Mouse (Mus musculus): ENCODE data around the gene Cyba. TPM values are rescaled to one million over a fixed set of nuclear protein-coding genes. Genes with fewer than 3 reads are reported as not detected.

Gene Cyba
- polyA plus RNA-seq, 1 experiment from 2014 or later: 421 TPM

- no peak overlapping the region for H3K4me2 ChIP-seq (replicated peaks; ENCODE audit: low read depth, low read length)
- 61% methylated on average over 7 of the region's 7 CpGs for WGBS
- no peak overlapping the region for H3K4me3 ChIP-seq (ENCODE audit: low read length)
- H3K9ac ChIP-seq (replicated peaks; ENCODE audit: low read length): no peak overlapping the region
- peaks cover 14% of the 10 kb centered on the region for H3K36me3 ChIP-seq (ENCODE audit: insufficient read depth, low read length)
- peaks cover 31% of the 10 kb centered on the region for H3K27me3 ChIP-seq (ENCODE audit: insufficient read depth, low read length)
- no peak overlapping the region for H3K27ac ChIP-seq (ENCODE audit: low read length)
- H3K9me3 ChIP-seq (ENCODE audit: low read length): no peaks in the 10 kb centered on the region; the same call in 1 of the 2 replicates
- H3K4me1 ChIP-seq (ENCODE audit: insufficient read depth, low read length): peaks cover 12% of the 10 kb centered on the region
- no peak for ATAC-seq (ENCODE audit: low FRiP score, low TSS enrichment)
Measured at GRCm38 (mm10) chr8:122464985-122465384, 32.3 kb upstream of the Cyba start.

- peaks cover 41% of the 10 kb centered on the region for H3K27me3 ChIP-seq (ENCODE audit: insufficient read depth, low read length)
- H3K27ac ChIP-seq (ENCODE audit: low read length): no peak overlapping the region
- 58% methylated on average over 12 of the region's 12 CpGs for WGBS
- H3K4me3 ChIP-seq (ENCODE audit: low read length): no peak overlapping the region
- H3K9me3 ChIP-seq (ENCODE audit: low read length): no peaks in the 10 kb centered on the region; the same call in 1 of the 2 replicates
- H3K9ac ChIP-seq (replicated peaks; ENCODE audit: low read length): no peak overlapping the region
- peaks cover 14% of the 10 kb centered on the region for H3K36me3 ChIP-seq (ENCODE audit: insufficient read depth, low read length)
- peaks cover 14% of the 10 kb centered on the region for H3K4me1 ChIP-seq (ENCODE audit: insufficient read depth, low read length)
- no peak overlapping the region for H3K4me2 ChIP-seq (replicated peaks; ENCODE audit: low read depth, low read length)
- ATAC-seq (ENCODE audit: low FRiP score, low TSS enrichment): no peak
Measured at GRCm38 (mm10) chr8:122463651-122464640, 31.2 kb upstream of the Cyba start.

- 68% methylated on average over 8 of the region's 8 CpGs for WGBS
Measured at GRCm38 (mm10) chr8:122462510-122462909, 29.8 kb upstream of the Cyba start.

GRCm38 (mm10) chr8:122461473-122462148 is 28.9 kb upstream of the Cyba start:
- 65% methylated on average over 11 of the region's 11 CpGs for WGBS
- no peak overlapping the region for H3K4me3 ChIP-seq (ENCODE audit: low read length)
- H3K4me2 ChIP-seq (replicated peaks; ENCODE audit: low read depth, low read length): no peak overlapping the region
- no peak overlapping the region for H3K9ac ChIP-seq (replicated peaks; ENCODE audit: low read length)
- no peak overlapping the region for H3K27ac ChIP-seq (ENCODE audit: low read length)
- peaks cover 55% of the 10 kb centered on the region for H3K27me3 ChIP-seq (ENCODE audit: insufficient read depth, low read length)
- no peak for ATAC-seq (ENCODE audit: low FRiP score, low TSS enrichment)
- peaks cover 2% of the 10 kb centered on the region for H3K36me3 ChIP-seq (ENCODE audit: insufficient read depth, low read length)
- H3K9me3 ChIP-seq (ENCODE audit: low read length): no peaks in the 10 kb centered on the region; the same call in 1 of the 2 replicates
- peaks cover 14% of the 10 kb centered on the region for H3K4me1 ChIP-seq (ENCODE audit: insufficient read depth, low read length)

More at GRCm38 (mm10) chr8:122462510-122462909, 29.8 kb upstream of the Cyba start:
- Histone ChIP-seq H3K9me3 (ENCODE audit: low read length) (no peaks in the 10 kb centered on the region; the same call in 1 of the 2 replicates), H3K4me3 (ENCODE audit: low read length) (no peak overlapping the region), H3K4me1 (ENCODE audit: insufficient read depth, low read length) (peaks cover 14% of the 10 kb centered on the region), H3K27me3 (ENCODE audit: insufficient read depth, low read length) (peaks cover 53% of the 10 kb centered on the region), H3K36me3 (ENCODE audit: insufficient read depth, low read length) (peaks cover 6% of the 10 kb centered on the region), H3K9ac (replicated peaks; ENCODE audit: low read length) (no peak overlapping the region), H3K27ac (ENCODE audit: low read length) (no peak overlapping the region), H3K4me2 (replicated peaks; ENCODE audit: low read depth, low read length) (no peak overlapping the region)
- ATAC-seq (ENCODE audit: low FRiP score, low TSS enrichment): no peak

- H3K27me3 ChIP-seq (ENCODE audit: insufficient read depth, low read length): peaks cover 55% of the 10 kb centered on the region
Measured at GRCm38 (mm10) chr8:122460524-122461472, 28.1 kb upstream of the Cyba start, which contains the start of gene Snai3. Gene Snai3 (minus strand): TSS chr8:122460733.

GRCm38 (mm10) chr8:122459990-122460389 is 27.3 kb upstream of the Cyba start:
- peaks cover 55% of the 10 kb centered on the region for H3K27me3 ChIP-seq (ENCODE audit: insufficient read depth, low read length)

More at GRCm38 (mm10) chr8:122460524-122461472, 28.1 kb upstream of the Cyba start, which contains the start of gene Snai3:
- H3K9me3 ChIP-seq (ENCODE audit: low read length): no peaks in the 10 kb centered on the region; the same call in 1 of the 2 replicates
- H3K4me1 ChIP-seq (ENCODE audit: insufficient read depth, low read length): peaks cover 14% of the 10 kb centered on the region
- H3K9ac ChIP-seq (replicated peaks; ENCODE audit: low read length): peak within 1 kb of the TSS; percentile 53
- no peak within 1 kb of the TSS for H3K27ac ChIP-seq (ENCODE audit: low read length)
- peak within 1 kb of the TSS; percentile 38 for H3K4me3 ChIP-seq (ENCODE audit: low read length)
- H3K4me2 ChIP-seq (replicated peaks; ENCODE audit: low read depth, low read length): peak within 1 kb of the TSS; percentile 58
- peak; percentile 92 for ATAC-seq (ENCODE audit: low FRiP score, low TSS enrichment)
- H3K36me3 ChIP-seq (ENCODE audit: insufficient read depth, low read length): no peaks in the 10 kb centered on the region; the same call in 1 of the 2 replicates
- WGBS: 1% methylated on average over 54 of the region's 56 CpGs

GRCm38 (mm10) chr8:122459218-122459900 is 26.6 kb upstream of the Cyba start:
- Histone ChIP-seq H3K9me3 (ENCODE audit: low read length) (no peaks in the 10 kb centered on the region; the same call in 1 of the 2 replicates), H3K4me3 (ENCODE audit: low read length) (no peak overlapping the region), H3K27me3 (ENCODE audit: insufficient read depth, low read length) (peaks cover 55% of the 10 kb centered on the region), H3K4me2 (replicated peaks; ENCODE audit: low read depth, low read length) (no peak overlapping the region), H3K36me3 (ENCODE audit: insufficient read depth, low read length) (no peaks in the 10 kb centered on the region), H3K4me1 (ENCODE audit: insufficient read depth, low read length) (peaks cover 14% of the 10 kb centered on the region), H3K9ac (replicated peaks; ENCODE audit: low read length) (no peak overlapping the region), H3K27ac (ENCODE audit: low read length) (no peak overlapping the region)
- no peak for ATAC-seq (ENCODE audit: low FRiP score, low TSS enrichment)
- 52% methylated on average over 6 of the region's 6 CpGs for WGBS

More at GRCm38 (mm10) chr8:122459990-122460389, 27.3 kb upstream of the Cyba start:
- ATAC-seq (ENCODE audit: low FRiP score, low TSS enrichment): 0 out of 2 replicates have a peak, but pooled peaks have one; percentile 13
- no peak overlapping the region for H3K27ac ChIP-seq (ENCODE audit: low read length)
- WGBS: 23% methylated on average over 7 of the region's 7 CpGs
- peaks cover 14% of the 10 kb centered on the region for H3K4me1 ChIP-seq (ENCODE audit: insufficient read depth, low read length)
- H3K9ac ChIP-seq (replicated peaks; ENCODE audit: low read length): peak overlapping the region; percentile 53
- H3K9me3 ChIP-seq (ENCODE audit: low read length): no peaks in the 10 kb centered on the region; the same call in 1 of the 2 replicates
- no peaks in the 10 kb centered on the region for H3K36me3 ChIP-seq (ENCODE audit: insufficient read depth, low read length)
- H3K4me2 ChIP-seq (replicated peaks; ENCODE audit: low read depth, low read length): peak overlapping the region; percentile 58
- peak overlapping the region; percentile 38 for H3K4me3 ChIP-seq (ENCODE audit: low read length)

GRCm38 (mm10) chr8:122457171-122457570 is 24.4 kb upstream of the Cyba start:
- Histone ChIP-seq H3K9me3 (ENCODE audit: low read length) (no peaks in the 10 kb centered on the region), H3K27ac (ENCODE audit: low read length) (no peak overlapping the region), H3K27me3 (ENCODE audit: insufficient read depth, low read length) (peaks cover 46% of the 10 kb centered on the region), H3K4me3 (ENCODE audit: low read length) (no peak overlapping the region), H3K36me3 (ENCODE audit: insufficient read depth, low read length) (no peaks in the 10 kb centered on the region), H3K4me2 (replicated peaks; ENCODE audit: low read depth, low read length) (no peak overlapping the region), H3K9ac (replicated peaks; ENCODE audit: low read length) (no peak overlapping the region), H3K4me1 (ENCODE audit: insufficient read depth, low read length) (peaks cover 14% of the 10 kb centered on the region)
- 77% methylated on average over 11 of the region's 11 CpGs for WGBS
- no peak for ATAC-seq (ENCODE audit: low FRiP score, low TSS enrichment)
